Mouse (Mus musculus) neutrophil, adult 5-6 weeks (primary cell): ENCODE measurements at regions not wholly inside any gene's neighbourhood (a gene's known extent, or its start where the extent isn't known, plus 50 kb on each side); places are given as distances from the start of the nearest gene placed in this dataset.

ENCODE experiments used
- ATAC-seq: fragments of 151-379, 151-347 bp; 2 replicates; pipeline ENCODE4 v1.8.0; 2017; ENCODE audit warnings: mild to moderate bottlenecking, moderate TSS enrichment; ENCODE audit not compliant: insufficient number of reproducible peaks, poor library complexity, low FRiP score, severe bottlenecking; ENCODE audit errors: extremely low read depth

DNA sequence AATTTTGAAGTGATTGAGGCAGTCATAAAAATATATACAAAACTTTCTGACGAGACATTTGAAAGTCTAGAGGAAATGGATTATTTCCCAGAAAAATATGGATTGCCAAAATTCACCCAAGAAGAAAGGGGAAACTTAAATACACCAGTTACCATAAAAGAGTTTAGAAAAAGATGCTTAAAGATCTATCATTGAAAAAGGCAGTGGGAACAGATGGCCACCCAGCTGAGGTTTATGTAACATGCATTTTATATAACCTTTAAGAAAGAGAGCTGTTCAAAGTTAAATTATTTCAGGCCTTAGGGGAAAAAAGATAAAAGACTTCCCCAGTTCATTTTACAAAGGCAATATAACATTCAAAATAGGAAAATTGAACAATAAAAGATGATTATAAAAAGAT, 369.0 kb upstream of the Klf6 start:
- ATAC-seq = no peak

DNA sequence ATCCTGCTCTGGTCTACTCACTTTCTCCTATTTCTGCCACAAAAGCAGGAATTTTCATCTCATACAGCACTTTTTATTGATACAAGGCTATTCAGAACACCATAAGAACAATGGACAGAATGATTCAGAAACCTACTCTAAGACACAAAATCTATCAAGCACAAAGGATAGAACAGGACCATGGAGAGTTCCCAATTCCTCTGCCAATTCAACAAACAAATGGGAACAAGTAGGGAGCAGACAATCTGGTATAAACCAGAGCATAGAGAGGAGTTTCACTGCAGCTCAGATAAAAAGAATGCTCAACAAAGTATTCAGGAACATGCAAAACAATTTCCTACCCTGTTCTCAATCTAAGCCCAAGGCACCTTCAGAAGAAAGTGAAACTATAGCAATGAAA, 363.7 kb upstream of the Klf6 start:
- ATAC-seq = no peak

DNA sequence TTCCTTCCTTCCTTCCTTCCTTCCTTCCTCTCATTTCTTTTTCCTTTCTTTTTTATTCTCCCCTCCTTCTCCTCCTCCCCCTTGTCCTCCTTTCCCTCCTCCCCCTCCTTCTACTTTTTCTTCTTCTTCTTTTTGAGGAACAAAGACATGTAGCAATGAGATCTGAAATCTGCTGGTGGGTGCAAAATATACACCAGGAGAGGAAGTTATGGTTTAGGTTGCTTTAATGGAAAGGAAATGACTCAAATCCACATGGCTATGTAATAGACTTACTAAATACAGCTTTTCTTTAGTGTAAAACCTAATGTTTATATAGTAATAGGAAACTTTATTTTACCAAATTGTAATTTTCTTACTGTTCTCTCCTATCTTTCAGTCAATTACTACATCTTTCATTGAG, 349.5 kb upstream of the Klf6 start:
- ATAC-seq = peak; percentile 53; the same call in 1 of the 2 replicates

DNA sequence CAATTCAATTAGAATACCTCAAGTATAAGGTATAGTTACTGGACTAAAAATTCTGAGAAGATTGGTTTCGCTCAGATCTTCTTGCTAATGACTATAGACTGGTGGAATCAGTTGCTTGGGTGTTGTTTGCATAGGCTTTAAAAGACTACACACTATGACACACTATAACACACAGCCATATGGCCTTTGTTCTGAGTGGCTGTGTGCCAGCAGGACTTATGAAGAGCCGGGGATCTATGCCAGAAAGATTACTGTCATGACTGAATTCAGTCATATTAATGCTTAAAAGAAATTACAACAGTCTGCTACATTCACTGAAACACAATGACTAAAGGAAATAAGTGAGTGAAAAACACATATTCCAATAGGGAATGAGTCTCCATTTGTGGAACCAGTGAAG, 345.7 kb upstream of the Klf6 start:
- ATAC-seq = no peak

DNA sequence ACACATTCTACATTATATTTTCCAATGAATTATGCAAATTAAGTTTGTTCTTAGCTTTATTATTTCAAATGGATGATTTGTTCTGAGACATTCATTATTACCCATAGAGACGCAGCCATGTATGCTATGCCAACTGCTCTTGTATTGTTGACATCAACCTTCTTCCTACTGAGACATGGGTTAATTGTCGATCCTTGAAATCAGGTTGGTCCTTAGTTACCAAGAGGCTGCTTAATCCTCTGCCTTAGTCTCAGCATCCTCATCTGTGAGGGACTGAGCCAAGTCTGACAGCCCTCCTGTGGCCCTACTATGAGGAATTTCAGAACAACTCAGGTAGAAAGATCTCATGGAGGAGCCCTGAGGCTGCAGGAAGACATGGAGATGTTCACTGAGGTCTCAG, 345.2 kb upstream of the Klf6 start:
- ATAC-seq = no peak

DNA sequence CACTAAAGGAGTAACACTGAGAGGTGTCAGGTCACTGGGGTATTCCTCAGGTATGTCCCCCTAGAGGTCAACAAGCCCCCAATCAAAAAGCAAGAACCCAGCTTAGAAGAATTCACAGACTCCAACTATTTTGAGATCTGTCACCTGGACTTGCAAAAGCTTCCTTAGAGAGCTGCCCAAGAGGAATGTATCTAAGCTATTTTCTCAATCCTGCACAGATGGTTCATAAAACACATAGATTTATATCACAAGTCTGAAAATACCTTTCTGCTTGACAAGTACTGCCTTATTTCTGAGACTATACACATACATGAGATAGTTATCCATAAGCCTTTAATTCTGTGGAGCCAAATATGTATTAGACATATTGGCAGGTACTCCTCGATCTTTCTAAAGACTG, 342.1 kb upstream of the Klf6 start:
- ATAC-seq = no peak

DNA sequence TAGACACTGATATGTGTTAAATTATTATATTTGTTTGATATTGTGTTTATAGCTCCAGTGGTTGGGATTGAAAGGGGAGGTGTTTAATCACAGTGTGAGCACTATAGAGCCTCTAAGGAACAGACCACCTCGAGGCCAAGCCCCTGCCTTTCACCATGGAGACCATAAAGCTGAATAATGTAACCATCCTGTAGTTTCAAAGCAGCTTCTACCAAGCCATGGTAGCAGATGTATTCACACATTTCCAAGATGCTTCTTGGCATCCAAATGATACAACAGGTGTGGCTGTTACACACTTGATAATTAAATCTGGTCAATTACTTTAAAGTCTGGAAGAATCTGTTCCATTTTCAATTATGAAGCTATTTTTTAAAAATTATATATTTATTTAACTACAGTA, 341.7 kb upstream of the Klf6 start:
- ATAC-seq = no peak

DNA sequence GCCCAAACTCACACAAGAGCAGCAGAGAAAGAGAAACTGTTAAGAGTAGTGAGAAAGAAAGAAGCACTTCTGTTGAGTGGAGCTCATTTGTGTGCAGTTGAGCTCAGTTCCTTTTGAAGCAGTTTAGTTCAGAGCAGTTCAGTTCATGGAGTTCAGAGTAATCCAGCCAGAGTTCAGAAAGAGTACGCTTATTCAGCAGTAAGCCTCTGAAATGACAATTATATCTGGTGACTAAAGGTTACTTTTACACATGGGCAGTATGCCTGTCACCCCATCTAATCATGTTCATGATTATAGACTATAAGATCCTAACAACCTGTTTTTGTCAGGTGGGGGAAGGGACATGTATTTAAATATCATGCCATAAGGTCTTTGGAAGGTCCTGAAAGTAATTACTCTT, 333.9 kb upstream of the Klf6 start:
- ATAC-seq = no peak

DNA sequence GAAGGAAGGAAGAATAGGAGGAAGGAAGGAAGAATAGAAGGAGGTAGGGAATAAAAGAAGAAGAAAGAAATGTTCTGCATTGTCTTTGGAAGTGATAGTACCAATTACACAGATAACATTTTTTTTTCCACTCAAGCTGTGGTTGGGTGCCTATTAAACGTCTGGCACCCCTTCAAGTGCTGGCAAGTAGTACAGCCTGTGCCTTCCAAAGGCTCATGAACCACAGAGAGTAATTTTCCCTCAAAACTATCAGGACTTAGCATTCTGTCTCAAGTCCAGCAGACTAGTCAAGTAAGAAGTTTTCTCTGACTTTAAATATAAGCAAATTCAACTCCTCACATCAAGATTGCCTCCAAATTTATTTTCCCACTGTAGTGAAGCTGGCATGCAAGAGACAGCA, 321.0 kb upstream of the Klf6 start:
- no peak for ATAC-seq

DNA sequence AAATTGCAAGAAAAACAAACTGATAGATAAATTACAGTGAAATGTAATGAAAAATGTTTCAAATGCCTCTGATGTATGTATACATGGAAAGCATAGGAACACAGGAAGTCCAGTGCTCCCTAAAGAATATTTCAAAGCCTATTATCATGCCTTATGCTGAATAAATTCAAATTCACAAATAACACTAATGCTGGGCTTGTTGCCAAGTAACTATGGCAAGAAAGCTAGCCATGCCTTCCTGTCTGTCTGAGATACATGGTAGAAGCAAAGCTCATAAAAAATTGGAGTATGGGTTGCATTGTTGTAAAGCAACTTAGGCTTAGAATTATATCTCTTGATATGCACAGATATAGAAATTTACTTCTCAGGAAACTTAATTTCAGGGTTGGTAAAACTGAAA, 315.8 kb upstream of the Klf6 start:
- ATAC-seq = no peak

DNA sequence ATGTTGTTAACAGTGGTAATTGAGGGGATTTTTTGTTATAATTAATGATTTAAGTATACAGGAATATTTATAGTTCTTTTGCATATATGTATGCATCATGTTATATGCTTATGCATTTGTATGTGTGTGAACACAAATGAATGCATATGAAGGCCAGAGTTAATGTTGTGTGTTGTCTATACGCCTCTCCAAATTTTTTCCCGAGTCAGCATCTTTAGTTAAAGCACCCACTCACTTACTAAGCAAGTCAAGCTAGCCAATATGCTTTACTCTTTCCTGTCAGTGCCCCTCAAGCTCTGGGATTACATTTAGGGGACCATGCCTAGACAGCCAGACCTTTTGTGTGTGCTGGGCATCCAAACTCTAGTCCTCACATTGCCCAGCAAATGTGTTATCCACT, 315.3 kb upstream of the Klf6 start:
- no peak for ATAC-seq

DNA sequence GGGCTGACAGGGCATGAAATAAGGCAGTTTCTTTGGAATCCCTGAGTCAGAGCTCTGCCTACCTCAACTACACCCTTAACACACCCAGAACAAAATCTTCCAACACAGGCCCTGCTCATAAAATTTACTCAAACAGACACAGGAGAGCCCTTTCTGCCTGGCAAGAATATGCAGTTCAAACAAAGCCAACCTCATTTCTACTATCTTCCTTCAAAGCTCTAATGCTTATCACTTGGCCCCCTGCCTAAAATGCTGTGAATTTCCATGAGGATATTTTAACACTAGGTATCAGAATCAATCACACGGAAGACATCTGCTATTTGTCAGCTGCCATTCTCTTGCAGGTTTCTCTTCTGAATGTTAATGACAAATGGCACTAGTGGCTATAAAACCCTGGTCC, 314.3 kb upstream of the Klf6 start:
- no peak for ATAC-seq

DNA sequence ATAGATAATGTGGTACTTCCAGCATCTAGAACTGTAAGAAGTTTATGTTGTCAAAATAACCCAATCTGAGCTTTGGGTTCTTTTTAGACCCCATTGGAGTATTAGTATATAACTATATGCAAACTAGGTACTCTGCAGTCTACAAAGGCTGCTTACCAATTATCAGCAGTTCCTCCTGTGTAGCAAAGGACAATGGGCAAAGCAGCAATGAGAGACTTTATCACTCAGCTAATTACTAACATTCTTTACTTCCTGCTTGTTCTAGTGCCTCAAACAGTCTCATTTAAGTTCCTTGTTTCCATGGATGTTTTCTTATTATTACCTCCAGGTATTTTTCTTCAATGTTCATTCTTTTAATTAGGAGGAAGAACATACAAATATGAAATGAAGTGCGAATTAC, 312.5 kb upstream of the Klf6 start:
- no peak for ATAC-seq

DNA sequence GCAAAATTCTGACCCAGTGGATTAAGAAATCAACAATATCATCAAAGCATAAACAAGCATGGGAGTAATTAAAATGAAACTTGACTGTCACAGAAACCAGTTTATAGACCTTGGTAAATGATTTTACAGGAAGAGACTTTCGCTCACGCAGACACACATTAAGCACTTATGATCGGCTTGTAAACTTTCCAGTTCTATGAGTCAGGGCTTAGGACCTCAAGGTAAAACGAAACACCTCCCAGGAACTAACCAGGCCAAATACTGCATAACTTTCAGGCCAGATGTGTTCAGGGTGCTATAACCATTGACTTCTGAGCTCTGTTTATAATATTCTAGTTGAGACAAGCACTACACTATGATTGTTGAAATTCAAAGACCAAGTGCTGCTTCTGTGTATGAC, 312.1 kb upstream of the Klf6 start:
- no peak for ATAC-seq

DNA sequence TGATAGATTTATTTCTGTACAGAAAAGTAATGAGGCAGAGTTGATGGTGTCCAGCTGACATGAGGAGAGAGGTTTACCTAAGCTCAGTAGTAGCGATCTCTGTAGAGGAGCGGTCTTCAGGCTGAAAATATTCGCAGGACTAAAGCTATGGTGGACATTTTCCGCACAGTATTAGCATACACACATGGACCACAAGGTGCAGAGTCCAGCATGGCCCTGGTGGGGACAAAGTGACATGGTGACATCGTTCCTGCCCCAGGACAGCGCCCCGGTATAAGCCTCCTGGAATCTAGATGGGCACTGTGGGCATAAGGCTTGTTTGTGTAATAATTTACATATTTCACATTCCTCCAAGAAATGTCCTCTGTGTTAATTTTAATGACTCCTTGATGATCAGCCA, 311.5 kb upstream of the Klf6 start:
- ATAC-seq = no peak

DNA sequence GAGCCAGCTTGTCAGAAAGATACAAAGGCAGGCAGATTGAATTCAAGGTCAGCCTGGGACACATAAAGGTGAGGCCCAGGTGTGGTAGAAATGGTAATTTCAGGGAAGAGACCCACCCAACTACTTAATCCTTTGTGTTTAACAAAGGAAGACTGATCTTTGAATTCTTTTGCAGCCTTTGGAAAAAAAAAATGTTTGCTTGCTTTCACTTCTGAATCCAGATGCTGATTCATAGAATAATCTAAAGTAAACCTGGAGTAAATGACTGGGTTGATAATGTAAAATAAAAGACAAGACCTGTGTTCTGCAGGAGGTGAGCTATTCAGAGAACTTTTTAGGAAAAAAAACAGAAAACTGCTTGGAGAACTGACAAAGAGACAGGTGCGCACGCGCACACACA, 310.9 kb upstream of the Klf6 start:
- ATAC-seq = no peak

DNA sequence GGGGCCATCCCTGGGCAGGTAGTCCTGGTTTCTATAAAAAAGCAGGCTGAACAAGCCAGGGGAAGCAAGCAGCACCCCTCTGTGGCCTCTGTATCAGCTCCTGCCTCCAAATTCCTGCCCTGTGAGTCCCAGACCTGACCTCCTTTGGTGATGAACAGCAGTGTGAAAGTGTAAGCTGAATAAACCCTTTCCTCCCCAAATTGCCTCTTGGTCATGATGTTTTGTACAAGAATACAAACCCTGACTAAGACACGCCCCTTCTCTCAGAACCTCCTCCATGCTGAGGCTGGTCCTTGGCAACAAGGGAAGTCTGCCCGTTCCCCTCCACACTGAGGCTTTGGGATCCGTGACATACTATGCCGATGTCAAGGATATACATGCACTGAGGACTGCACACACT, 310.2 kb upstream of the Klf6 start:
- ATAC-seq = no peak

DNA sequence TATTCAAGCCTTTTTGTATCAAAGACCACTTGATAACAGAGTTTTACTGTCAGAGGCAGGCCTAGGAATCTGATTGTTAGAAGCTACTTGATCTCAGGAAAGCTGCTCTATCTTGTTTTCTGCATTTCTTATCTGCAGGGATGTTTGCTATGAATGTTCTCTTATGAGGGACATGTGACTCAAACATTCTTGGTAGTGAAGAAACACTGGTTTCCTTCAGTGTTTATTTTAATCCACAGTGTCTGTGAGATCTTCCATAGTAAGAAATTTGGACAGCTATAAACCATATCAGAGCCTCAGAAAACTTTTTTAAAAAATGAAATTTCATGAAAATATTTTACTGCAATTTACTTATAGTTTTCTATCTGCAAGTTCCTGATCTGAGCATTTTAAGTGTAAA, 307.8 kb upstream of the Klf6 start:
- no peak for ATAC-seq

DNA sequence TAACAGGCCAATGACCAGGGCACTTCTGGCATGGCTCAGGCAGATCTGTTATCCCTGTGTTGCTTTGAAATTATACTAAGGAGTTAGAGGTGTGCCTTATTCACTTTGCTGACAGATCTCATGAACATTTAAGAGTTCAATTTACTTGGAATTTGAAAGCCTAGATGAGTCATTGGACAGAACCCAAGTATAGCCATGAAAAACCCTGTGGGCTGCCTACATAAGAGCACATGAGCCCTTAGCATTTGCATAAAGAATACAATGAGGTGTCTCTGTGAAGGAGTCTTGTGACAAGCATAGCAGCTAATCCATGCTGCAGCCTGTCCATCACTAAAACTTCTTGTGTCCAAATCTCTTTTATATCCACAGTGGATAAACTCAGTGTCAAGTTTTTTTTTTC, 303.2 kb upstream of the Klf6 start:
- no peak for ATAC-seq

DNA sequence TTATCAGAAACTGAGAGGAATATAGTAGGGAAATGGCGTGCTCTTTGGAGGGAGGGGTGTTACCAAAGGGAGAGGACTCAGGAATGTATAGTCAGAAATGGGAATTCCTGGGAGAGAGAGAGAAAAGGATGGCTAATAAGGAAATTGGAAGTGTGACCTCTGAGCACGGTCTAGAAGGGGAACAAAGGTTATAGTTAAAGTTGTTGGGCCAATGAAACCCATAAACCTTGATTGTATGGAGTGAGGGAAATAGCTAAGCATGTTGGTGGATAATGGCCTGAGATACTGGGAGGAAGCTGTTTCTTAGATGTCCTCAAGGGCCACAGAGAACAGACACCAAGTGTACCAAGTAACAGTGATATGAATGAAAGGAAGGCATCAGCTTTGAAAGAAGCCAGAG, 294.8 kb upstream of the Klf6 start:
- ATAC-seq = no peak

DNA sequence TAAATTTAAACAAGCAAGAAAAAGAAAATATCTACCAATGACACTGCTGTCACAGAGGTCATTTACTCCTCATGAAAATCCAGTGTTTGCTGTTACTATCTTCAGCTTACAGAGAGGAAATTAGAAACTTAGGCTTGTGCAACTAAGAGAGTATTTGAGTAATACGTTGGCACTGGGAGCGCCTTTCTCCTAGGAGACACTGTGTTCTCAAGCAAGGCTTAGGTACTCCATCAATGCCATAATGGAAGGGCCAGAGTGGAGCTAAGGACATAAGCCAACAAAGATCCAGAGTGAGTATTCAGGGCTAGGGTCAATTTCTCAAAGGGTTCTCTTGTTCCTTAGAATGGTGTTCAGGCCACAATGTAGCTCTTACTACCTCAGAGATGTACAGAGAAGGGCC, 294.4 kb upstream of the Klf6 start:
- no peak for ATAC-seq

DNA sequence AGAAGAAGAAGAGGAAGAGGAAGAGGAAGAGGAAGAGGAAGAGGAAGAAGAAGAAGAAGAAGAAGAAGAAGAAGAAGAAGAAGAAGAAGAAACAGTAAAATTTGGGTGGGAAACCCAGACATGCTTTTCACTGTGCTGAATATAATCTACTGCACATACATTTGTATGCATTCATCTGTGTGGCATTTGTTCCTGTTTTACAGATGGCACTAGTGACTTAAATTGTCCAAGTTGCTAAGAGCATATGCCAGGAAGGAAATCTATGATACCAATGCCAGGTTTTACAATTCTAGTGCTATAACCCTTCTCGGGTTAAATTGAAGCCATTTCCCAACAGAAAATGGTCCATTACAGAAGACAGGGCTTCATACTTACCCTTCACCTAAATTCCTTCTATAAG, 291.7 kb upstream of the Klf6 start:
- ATAC-seq = no peak
